Mouse (Mus musculus) monocyte, adult 5-6 weeks (primary cell): Measurements from ENCODE around the gene Grk5. TPM values are rescaled to one million over a fixed set of nuclear protein-coding genes. Genes with fewer than 3 reads are reported as not detected.

Source experiments
- ATAC-seq: fragments of 153-309, 156-312 bp; replicated peaks from 2 replicates; pipeline ENCODE4 v1.8.0; 2017; ENCODE audit warnings: mild to moderate bottlenecking; ENCODE audit not compliant: low TSS enrichment, insufficient number of reproducible peaks, severe bottlenecking, poor library complexity, low FRiP score
- total RNA-seq: library from RNA; stranded (forward); fragments of 200-1000, 200-491, 200-594 nt; gene quantifications from 3 replicates; pipeline ENCODE4 v1.2.3, GENCODE M21; 2017

The Grk5 gene
- total RNA-seq, 1 experiment from 2014 or later = 78.4 TPM

DNA sequence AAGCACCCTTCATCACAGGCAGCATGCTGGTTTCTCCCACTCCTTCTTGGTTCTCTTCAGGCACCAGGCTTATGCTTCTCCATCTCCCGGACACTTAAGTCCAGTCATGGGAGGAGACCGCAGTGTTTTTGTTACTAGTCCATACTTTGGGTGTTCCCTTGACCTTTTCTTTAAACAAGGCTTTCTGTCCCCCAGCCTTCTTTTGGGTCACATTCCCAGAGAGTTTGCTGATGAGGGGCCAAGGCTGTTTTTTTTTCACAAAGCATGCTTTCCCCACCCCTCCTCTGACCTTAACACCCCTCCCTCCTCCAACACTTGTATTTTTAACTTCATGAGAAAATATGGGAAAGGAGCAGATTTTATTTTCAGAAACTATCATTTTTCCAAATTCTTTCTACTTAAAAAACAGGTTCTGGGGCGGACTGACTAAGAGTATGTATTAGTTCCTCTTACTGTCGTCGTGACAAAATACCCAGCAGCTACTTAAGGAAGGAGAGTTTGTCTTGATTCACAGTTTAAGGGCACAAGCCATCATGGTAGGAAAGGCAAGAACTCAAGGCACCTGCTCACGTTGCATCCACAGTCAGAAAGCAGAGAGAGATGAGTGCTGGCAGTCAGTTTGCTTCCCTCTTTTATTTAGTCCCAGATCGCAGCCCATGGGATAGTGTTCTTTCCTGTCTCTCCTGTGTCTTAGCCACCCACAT is 73.0 kb downstream of the Grk5 start:
- ATAC-seq = peak; percentile 85

DNA sequence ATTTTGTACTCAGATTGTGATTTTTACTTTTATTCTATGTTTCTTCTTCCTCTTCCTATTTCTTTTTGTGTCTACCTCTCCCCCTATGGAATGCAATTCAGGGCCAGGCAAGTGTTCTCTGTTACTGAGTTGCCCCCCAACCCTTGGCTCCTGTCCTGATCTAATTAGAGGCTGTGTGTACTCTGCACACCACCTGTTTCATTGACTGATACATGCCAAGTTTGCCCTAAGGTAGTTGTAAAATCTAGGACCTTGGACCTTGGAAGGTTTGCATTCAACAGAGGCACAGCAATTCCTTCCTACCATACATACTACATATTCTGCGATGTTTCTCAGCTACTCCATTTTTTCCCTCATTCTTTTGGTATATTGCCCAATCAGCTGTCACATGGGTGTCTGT is 78.4 kb downstream of the Grk5 start:
- no peak for ATAC-seq

DNA sequence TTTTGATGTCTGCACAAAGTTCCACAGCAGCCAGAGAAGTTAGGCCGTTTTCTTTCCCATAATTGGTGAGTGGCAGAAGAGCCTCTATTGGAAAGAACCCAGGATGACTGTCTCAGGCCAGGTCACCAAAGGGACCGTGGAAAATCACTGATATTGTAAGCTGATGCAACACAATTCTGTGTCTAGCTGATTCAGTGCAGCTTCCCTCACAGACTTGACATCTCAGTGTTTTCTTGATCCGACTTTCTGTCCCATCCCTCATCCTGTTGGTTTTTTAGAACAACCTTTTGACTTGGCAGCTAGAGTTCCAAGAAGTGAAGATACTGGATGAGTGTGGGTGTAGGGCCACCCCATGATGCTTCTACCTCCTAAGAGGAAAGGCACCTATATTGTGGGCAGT is 80.9 kb downstream of the Grk5 start:
- no peak for ATAC-seq

DNA sequence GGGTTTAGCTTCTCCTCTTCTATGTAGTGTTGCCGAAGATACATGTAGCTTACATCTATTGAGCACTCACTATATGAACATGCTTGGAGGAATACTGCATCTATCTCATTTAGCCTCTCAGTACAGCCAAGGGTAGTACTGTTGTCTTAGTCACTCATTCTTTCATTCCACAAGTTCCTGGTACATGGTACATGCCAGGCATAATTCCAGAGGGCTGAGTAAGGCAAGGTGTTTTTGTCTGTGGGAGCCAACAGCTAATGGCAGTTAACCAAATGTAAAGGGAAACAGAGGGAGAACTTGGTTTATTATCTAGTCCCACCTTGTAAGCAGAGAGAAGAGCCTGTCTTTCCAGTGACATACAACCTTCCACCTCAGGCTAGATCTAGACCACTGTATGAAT is 82.0 kb downstream of the Grk5 start:
- ATAC-seq = no peak

DNA sequence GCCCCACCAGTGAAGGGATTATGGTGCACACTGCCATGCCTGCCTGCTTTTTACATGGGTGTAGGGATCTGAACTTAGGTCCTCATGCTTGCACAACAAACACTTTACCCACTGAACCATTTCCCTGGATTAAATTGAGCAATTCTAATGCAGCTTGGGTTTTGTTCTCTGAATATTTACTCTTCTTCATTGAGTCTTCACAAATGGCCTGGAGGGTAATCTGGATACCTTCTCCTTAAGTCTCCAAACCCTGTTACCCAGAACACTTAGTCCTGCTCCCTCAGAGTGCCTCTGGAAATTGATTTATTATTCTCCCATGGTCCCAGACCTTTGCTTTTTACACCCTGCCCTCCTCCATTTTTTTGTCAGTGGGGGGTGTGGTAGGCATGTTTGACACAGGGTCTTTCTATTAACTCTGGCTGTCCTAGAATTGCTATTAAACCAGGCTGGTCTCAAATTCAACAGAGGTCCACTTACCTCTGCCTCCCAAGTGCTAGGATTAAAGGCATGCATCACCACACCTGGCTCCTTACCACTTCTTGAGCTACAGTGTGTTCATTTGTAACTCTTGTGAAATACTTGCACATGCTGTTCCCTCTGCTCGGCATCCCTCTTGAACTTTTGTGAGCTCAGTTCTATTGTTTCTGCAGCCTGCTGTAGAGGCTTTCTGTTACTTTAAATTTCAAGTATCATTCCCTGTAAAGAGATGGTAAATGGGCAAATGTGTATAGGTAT is 82.9 kb downstream of the Grk5 start:
- ATAC-seq = no peak

DNA sequence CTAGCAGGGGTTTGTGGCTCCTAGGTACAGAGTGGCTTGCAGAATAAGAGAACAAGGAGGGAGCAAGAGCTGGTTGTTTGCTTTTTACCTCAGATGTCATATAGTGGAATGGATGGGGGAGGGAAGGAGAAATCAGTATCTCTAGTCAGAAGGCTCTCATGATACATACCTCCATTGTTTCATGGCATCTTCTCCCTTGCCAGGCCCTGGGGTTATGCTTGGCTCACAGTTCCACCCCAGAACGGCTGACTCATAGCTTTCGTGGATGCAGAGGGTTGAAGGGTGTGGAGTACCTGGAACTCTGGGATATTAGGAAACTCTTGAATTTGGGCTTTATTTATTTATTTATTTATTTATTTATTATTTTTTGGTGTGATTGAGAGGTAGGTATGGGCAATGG is 84.0 kb downstream of the Grk5 start:
- no peak for ATAC-seq

DNA sequence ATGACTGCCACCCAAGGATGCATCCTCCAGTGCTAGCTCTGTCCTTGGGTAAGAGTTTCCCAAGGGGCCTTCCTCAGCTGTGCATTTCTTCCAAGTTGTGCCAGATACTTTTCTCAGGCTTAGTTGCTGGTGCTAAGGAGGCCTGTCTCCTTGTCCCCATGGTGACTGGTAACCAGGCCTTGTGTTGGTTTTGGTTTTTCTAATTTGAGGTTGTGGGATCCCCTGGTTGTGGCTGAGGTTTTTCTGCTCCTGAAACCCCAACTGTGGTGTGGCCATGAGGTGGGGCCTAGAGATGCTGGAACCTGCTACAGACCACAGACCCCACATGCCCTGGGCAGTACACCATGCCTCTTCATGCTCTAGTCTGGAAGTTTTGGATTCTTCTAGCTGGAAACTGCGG is 90.0 kb downstream of the Grk5 start:
- no peak for ATAC-seq

DNA sequence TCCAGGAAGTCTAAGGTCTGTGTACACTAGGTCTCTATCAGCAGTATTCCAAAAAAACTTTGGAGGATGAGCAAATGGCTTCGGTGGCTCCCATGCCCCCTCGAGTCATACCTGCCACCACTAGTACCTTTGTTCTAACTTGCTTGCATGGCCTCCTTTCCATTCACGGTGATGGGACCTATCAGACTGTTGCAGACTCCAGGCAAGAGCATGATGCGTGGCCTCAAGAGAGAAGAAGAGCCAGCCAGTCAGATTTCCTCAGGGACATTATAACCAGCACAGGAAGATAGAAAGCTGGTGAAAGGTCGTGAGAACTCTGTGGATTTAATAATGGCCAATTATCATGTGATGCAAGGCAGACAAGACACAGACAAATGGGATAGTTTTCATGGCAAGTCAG is 91.8 kb downstream of the Grk5 start:
- peak; percentile 18; the same call in 1 of the 2 replicates for ATAC-seq

DNA sequence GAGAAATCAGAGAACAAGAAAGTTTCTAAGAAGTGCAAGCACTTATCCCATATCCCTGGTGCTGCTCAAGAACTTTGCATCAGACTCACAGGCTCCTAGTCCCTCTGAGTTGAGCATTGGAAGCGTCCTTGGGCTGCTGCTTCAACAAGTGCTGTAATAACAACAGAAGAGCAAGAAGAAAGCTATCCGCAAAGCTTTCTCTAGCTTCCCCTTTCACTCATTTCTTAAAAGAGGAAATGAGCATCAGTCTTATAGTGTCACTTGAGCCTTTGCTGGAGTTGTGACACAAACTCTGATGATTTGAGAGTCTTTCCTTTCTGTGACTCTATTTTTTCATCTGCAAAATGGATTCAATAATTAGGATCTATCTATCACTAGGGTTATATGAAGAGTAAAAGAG is 92.3 kb downstream of the Grk5 start:
- peak; percentile 91 for ATAC-seq

DNA sequence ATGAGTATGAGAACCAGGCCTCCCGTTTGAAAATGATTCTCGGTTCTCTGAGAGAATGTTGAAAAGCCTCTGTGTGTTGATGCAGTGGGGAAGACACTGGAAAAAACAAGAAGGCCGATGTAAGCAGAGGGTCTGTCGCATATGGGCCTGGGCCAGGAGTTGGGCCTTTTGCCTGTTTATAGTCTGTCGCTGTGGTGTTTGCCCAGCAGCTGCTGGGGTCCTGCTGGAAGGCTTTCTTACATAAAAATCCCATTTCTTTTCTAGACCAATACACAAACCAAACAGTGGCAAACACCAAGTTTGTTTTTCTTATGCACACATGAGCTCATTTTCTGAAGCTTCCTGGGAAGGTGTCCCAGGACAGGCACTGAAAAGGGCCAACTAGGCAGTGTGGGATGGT is 100.2 kb downstream of the Grk5 start:
- no peak for ATAC-seq

DNA sequence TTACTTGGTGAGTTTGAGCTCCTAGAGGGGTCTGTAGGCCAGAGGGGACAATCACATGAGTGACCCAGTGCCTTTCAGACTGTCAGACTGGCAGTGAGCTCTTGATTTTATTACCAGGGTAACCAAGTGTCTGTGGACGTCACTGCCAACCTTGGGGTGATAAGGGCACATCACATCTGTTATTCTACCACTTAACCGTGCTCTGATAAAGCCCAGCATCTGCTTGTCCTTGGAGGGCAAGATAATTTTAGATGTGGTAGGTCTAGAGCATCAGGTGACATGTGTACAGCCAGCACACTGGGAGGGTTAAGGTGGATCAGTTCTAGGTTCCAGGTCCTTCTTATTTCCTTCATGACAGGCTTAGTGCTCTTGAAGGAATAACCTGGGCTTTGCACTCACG is 104.7 kb downstream of the Grk5 start:
- no peak for ATAC-seq

DNA sequence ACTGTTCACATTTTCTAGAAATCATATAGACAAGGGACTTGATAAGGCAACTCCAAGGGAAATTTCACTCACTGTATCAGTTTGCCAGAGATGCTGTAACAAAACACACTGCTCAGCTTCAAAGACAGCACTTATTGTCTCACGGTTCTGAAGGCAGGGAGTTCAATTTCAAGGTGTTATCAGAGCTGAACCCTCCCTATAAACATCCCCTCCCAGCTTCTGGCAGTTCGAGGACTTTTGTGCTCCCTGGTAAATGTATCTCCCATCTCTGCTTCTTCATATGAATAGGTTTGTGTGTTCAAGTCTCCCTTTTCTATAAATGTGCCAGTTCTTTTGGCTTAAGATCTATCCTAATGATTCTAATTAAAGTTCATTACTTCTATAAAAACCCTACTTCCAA is 105.3 kb downstream of the Grk5 start:
- ATAC-seq = no peak

DNA sequence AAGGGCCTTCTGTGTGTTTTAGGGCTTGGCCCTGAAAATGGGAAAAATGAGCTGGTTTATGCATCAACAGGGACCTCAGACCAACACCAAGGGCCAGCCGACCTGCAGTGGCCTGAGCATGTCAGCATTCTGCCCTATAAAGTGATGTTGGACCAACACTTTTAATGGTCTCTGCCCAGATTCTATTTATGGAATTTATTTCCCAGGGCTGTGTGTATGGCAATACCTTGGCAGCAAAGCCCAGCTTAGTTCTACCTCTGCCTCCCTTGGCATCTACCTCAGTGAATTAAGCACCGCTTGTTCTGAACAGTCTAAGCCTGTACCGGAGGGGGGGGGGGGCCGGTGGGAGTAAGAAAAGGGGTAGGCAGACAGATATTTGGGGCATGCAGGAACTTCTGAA is 108.2 kb downstream of the Grk5 start:
- ATAC-seq = no peak

DNA sequence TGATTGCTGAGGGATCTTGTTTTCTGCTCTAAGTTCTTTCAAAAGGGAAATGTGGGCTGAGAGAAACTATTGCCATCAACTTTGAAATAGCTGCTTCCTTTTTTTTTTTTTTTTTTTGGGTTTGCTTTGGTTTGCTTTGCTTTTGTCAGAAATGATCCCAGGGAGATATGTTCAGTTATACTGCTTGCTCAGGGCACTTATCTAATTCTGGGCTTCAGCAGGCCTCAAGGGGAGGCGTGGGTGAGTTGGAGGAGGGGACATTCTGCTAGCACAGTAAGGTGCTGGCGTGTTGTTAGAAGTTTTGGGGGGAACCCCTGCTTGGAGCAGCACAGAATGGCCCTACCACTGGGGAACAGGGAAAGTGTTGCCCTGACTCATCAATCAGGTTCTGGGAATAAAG is 110.1 kb downstream of the Grk5 start:
- no peak for ATAC-seq

DNA sequence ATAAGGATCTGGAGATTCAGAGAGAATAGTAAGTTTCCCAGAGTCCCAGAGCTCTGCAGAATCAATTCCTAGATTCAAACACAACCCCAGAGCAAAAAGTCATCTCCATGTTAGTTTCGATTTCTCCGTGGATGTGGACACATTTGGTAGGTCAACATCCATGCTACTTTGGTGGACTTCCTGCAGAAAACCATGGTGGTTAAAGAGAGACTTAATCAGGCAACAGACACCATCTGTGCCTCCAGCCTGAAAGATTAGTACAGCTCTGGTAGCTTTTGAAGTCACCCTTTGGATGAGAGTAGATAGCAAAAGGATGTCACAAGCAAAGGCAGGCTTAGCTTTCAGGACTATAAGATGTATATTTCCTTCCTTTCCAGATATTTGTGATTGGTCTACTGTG is 111.4 kb downstream of the Grk5 start:
- no peak for ATAC-seq

DNA sequence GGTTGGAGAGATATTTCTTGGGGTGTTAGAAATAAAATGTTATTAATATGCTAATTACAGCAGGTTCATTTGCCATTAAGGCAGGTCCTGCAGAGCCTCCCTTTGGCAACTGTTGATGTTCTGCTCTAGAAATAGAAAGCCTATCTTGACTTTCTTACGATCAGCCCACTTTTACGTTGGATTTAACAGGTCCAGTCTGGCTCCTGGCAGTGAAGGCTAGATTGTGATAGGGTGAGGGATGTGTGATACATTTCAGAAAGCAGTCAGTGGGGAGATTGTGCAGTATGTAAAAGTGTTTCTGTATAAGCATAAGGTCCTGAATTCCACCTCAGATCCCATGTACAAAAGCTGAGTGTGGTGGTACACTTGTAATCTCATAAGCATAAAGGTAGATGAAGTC is 119.7 kb downstream of the Grk5 start:
- ATAC-seq = no peak

DNA sequence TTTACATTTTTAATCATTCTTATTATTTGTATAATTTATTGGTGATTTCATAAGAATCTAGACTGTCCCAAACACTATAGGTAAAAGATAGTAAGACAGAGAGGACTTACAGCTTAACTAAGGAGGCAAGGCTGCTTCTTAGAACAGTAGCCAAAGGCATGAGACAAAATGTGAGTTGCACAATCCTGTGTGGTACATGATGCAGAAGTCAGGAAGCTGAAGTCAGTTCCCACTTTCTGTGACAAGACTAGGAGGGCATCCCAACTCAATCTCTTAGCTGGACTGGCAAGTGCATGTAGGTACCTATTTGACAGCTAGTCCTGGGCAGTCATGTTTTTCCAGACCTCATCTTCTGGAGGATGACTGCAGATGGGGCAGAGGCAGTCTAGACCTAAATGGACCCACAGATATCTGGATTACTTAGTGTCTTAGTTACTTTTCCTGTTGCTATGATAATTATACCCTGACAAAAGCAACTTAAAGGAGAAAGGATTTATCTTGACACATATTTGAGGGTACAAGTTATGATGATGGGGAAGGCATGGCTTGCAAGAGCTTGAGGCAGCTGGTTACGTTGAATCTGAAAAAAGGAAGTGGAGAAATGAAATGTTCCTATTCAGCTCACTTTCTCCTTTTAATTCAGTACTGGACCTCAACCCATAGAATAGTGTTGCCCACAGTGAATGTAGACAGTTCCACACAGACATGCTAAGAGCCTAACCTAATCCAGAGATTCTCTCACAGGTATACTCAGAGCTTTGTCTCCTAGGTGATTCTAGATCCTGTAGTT is 128.1 kb downstream of the Grk5 start:
- peak; percentile 76 for ATAC-seq

DNA sequence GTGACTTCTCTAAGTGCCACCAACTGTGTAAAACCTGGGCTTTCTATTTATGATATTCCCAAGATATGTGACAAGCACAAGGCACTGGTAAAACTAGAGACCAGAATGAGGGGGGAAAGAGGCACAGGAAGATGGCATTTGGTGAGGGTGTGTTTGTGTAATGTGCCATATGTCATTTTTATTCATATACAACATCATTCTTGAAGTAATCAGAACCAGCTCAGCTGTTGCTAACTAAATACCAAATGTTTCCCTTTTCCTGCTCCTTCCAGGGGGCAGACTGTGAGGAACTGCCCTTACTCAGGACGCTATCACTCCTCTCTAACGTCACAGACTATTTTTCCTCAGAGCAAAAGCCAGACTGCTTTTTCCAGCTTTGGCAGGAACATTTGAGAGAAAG is 132.0 kb downstream of the Grk5 start:
- no peak for ATAC-seq

DNA sequence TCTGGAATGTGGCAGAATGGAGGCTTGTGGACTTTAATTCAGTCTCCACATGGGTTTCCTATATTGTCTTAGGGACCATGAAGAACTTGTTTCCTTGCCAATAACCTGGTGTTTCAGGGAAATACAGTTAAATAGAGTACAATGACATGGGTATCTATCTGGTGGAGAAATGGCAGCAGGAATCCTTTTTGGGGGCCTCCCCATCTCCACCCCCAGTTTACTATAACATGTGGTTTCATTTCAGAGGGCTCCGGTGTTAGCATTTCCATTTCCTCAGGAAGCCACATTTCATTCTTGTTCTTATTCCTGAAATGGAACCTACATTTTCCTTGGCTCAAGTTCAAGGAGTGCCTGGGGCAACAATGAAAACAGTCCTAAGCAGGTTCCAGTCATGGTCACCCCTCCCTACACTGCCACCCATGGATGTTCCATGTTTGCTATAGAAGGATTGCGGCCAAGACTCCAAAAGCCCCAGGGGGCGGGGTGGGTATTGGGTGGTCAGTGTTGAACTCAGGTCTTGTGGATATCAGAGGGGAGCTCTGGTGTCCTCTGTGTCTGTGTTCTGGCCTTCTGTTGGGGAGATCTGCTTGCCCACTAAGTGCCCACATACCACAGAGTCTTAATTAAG is 132.5 kb downstream of the Grk5 start:
- no peak for ATAC-seq
